Mouse (Mus musculus): ENCODE results near the gene Mad2l2.

The Mad2l2 gene

DNA sequence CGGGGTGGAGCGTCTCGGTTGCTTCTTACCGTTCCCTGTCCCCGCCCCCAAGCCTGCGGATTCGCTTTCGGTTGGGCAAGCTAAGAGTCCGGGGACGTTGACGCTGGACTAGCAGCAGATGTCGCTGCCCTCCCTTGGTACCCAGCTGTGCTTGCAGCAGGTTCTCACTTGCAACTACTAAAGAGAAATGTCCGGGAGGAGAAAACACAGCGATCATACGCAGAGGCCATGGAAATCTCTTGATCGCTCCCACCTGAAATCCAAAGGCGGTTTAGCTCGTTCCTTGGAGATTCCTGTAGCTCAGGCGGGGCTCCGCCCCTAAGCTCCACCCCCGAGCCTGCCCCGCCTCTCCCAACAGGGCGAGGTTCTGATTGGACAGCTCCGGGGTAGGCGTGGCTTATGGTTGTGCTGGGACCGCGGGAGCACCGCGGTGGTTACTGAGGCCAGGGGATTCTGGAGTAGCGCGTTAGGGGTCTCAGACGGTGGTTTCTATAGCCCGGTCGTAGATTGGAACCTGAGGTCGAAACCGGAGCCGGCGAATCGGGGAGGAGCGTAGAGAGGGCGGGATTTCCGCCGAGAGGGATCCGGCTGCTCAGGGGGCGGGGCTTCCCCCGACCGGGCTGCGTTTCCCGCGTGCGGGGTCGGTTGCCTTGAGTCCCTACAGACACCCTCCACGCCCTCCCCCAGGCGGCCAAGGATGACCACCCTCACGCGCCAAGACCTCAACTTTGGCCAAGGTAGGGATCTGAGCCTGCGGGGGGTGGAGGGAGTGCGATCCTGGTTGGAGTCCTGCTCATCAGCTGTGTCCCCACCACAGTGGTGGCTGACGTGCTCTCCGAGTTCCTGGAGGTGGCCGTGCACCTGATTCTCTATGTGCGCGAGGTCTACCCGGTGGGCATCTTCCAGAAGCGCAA, 10.2 kb downstream of the Mad2l2 start:
- peak; percentile 90 to 96 for DNase-seq (ENCODE audit: low spot score in 2 of 2)

DNA sequence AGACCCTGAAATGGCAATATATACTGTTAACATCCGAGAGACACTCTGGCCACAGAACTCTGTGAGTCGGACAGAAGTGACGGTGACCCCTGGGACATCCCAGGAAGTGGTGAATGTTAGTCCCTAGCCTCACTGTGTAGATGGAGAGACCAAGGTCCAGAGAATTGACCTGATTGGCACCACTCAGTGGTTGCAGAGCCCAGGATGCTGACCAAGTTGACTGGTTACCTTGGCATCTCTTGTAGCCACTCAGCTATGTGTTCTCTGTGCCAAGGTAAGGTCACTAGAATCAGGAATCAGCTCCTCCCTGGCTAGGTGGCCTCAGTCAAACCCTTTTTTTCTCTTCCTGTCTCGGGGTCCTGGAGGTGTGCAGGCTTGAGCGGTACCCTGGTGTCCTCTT, 13.5 kb downstream of the Mad2l2 start:
- no peak for DNase-seq (ENCODE audit: low spot score in 2 of 2)

DNA sequence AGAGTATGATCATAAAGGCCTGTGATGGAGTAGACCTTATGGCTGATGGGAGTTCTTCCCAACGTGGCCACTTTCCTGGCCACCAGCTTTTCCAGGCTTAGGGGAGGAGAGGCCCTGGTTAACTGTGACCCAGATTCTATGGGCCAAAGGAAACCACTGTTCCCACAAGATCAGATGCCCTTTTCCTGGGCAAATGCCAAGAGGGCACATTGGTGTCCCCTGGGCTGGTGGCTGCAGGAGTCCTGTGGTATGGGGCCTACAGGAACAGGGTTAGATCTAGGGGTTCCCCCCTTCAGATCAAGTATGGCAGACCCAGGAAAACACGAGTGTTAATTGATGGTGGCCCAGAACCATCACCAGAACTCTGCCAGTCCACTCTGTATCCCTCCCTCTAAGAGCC, 17.5 kb downstream of the Mad2l2 start:
- no peak for DNase-seq (ENCODE audit: low spot score in 2 of 2)

DNA sequence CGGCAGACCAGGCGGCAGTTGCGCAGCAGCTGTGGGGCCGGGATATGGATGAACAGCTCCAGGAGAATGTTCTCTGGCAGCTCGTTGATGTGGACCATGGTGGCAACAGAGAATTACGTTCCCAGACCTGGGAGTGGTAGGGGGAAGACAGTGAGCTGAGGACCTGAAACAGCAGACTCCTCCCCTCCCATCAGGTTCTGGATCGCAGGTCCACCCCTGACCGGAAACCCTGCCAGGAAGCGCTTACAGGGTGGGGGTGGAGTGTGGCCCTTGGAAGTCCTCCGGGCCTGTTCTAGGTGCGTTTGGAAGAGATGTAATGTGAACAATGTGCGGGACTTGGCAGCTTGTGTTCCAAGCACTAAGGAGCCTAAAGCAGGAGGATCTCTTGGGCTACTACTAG, 19.4 kb downstream of the Mad2l2 start:
- DNase-seq (ENCODE audit: low spot score in 2 of 2), result no peak

DNA sequence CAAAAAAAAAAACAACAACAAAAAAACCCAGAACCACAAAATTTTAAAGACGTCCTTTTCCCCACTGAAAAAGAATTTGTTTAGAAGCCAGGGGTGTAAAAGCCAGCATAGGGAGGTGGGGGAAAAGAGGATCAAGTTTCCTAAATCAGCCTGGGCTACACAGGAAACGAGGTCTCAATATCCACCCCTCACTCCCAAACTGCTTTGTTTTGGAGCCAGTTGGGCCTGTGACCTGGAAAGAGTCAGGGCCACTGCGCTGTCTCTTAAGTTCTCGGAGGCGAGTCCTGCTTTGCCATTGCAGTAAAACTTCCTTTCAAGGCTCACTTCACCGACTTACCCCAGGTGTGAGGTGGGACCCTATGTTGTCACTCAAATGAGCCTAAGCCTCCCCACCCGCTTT, 20.1 kb downstream of the Mad2l2 start:
- no peak for DNase-seq (ENCODE audit: low spot score in 2 of 2)

DNA sequence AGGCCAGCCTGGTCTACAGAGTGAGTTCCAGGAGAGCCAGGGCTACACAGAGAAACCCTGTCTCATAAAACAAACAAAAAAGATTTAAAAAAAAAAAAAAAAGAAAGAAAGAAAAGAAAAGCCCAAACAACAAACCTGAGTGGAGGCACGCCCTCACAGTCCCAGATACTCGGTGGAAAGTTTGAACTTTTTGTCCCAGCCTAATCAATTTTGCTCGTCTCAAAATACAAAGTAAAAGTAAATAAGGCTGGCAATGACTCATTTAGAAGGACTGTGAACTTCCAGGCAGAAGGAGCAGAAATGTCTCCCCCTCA, 20.7 kb downstream of the Mad2l2 start:
- no peak for DNase-seq (ENCODE audit: low spot score in 2 of 2)

DNA sequence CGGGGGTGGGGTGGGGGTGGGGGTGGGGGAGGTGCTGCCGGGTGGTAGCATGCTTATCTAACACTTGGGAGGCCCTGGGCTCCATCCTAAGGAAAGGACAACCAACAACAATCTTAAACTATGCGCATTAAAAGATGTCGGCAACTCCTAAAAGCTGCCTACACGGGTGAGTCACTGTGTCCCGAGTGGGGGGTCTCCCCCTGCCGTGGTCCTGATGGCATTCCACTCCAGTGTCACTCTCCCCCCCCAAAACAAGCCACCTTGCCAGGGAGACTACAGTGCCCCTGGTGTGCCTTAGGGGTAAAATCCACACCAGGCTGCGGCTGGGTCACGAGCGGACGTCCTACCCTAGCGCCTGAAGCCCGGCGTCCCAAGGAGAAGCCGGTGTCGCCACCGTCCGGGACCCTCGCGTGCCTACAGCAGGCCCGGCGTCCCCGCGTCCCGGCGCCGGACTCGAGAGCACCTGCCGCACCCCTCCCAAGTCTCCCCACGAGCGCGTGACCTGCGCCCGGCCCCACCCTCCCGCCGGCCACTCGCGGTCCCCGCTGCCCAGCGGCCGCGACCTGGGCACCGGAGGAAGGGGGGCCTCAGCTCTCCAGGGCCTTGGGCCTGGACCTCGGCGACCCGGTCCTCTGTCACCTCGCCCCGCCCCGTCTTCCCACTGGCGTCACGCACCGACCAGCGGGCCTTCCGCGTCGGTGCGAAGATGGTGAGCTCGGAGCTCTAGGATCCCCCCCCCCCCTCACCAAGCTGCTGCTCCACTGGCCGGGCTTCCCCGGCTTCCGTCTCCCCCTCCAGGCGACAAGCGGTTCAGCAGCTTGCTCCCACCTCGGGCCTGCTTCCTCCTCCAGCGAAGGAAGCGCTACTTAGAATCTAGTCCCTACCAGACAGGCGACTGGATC, 21.3 kb downstream of the Mad2l2 start, which contains the start of gene Fbxo6:
TSS of gene Fbxo6 (minus strand) at position 874 of the 902 bp plus-strand sequence.
- peak; percentile 82 to 85 for DNase-seq (ENCODE audit: low spot score in 2 of 2)

DNA sequence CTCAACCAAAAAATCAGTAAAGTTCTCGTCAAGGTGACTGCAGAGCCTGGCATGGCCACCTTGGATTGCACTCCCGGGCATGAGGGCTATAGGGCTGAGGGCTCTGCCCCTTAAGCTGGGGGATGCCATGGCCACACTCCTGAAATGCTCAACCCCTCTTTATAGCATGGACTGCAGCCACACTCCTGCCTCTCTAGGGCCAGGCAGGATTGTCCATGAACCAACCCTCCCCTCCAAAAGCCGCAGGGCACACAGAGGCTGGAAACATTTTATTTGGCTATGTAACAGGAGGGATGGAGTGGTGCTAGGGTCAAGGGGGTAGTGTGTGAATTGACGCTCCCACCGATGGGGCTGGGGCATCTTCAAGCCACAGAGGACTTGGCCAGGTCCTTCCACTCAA, 22.4 kb downstream of the Mad2l2 start:
- no peak for DNase-seq (ENCODE audit: low spot score in 2 of 2)

DNA sequence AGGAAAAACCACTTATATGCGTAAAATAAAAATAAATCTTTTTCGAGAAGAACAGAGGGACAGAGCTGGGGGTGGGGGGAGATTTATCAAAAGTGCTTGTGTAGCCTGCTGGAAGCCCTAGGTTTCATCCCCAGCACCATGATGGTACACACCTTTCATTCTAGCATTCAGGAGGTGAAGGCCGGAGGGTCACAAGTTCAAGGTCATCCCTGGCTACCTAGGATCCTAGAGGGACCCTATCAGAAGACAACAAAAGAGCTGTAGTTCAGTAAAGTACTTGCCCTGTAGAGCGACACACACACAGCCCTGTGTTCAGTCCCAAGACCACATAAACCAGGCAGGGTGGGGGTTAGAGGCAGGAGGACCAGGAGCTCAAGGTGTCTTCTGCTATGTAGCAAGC, 23.8 kb downstream of the Mad2l2 start:
- no peak for DNase-seq (ENCODE audit: low spot score in 2 of 2)

DNA sequence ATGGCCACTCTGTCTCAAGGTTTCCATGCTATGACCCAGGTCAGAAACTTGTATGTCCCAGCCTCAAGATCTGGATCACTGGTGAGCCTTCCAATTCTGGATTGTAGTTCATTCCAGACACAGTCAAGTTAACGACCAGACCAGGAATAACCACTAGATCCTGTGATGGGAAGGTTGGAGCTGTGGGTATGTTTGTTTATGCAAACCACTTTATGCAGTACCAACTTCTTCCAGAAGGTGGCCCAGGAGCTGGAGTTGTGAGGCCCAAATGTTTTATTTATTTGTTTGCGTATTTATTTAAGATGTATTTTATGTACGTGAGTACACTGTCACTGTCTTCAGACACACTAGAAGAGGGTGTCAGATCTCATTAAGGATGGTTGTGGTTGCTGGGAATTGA, 24.8 kb downstream of the Mad2l2 start:
- DNase-seq (ENCODE audit: low spot score in 2 of 2), result peak; percentile 73 to 76

DNA sequence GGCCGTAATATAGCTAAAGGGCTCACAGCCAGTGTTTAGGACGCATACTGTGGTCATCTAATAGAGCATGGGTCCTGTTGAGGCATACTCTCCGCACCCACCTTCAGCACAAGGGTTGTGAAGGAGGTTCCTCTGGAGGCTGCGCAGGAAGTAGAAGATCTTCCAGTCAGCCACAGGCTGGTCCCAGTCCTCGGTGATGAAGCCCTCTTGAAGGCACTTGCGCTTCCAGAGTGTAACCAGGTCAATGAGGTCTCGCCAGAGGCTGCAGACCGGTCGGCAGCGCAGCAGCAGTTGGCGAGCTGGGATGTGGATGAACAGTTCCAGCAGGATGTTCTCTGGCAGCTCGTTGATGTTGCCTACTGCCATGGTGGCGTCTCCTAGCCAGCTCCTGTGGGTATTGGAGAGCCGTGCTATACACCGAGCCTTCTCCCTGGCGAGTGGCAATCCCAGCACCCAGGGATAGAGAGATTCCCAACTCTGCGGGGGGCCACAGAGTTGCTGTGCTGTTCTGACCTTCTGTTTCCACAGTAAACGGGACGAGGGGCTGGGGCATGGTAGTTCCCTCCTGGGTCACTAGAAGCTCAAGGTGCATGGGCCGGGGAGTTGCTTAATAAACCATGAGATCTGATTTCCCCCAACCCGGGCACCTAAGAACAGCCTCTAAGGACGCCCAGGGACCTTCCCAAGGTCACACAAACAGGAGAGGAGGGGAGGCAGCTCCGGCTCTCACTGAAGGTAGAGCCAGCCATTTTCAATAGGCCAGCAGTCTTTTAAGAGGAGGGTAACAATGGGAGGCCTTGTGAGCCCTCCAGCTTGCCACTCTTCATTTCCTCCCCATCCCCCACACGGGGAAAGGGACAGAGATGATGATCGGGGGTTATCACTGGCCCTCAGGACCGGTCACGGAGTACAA, 28.5 kb downstream of the Mad2l2 start:
- peak in 1 of 2 experiments; percentile 61 for DNase-seq (ENCODE audit: low spot score in 2 of 2)

DNA sequence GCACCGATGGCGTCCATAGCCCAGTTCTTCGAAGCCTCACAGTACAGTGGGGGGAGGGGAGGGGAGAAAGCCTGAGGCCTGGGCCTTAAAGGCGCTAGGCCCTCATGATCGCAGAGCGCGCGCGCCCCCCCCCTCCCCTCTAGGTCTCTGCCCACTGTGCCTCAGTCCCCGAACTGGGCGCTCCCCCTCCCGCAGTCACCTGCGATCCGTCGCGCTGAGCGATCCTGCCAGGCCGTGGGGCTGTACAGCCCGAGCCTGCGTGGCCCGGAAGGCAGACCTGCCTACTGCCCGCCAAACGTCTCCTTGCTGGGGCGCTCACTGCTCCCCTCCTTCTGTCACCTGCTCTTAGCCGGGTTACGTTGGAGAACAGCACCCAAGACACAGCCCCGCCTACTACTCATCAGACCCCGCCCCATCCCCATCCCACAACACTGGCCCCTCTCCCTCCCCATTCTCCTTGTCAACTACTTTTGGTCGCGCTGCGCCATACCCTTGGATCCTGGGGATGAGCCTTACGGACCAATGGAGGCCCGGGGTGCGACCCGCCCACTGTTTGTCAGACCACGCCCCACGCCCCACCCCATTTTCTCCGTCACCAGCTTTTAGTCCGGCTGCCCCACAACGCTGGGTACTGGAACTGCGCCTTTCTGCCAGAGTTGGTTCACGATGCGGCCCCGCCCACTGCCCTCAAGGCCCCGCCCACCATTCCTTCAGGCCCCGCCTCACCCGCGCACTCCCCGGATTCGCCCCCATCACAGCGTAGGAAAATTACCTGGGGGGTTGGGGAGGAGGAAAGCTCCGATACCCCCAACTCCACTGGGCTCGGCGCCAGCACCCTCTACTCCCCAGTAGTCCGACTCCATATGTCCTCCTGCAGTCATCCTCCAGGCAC, 29.6 kb downstream of the Mad2l2 start:
- DNase-seq (ENCODE audit: low spot score in 2 of 2), result peak; percentile 98 to 99

DNA sequence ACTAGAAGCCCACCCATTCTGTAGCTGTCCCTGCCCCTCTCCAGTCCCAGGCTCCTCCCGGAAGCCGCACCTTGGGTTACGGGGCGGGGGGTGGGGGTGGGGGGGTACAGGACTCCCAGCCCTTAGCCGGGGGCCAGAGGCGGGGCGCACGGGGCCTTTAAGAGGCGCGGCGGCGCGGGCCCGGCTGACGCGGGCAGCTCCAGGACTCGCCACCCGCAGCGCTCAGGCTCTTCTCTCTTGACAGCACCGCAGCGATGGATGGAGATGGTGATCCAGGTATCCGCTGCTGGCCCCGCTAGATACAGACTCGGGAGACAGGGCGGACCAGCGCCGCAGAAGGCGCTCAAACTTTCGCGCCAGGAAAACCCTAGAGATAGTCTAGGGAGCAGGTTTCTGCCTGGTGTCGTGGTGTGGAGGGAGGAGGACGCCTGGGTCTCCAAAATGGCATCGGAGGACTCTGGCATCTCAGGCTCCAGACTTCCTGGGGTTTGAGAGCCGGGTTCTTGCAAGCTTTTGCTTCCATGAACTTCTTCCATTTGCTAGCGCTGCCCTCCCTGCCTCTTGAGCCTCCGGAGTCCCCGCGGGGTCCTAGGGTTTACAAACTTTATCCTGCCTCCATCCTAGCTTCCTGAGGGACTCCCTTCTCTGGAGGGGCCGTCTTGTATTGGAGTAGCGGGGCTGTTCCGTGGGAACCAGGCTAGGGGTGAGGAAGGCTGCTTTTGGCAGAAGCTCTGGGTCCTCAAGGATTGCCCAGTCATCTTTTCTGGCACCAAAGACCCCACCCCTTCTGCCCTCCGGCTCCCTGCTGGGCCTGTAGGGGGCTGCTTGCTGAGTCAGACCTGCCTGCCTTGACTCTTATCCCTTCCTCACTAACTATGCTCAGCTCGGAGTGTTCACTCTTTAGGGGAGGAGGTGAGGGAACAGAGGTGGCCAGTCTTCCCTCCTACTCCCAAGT, 30.5 kb downstream of the Mad2l2 start, which contains the start of the genes Fbxo44 and Fbxo2:
TSS of gene Fbxo44 (minus strand) at position 47 of the 955 bp plus-strand sequence.
TSS of gene Fbxo2 (plus strand) at position 186 of the 955 bp plus-strand sequence.
- DNase-seq (ENCODE audit: low spot score in 2 of 2), result peak; percentile 62 to 72

DNA sequence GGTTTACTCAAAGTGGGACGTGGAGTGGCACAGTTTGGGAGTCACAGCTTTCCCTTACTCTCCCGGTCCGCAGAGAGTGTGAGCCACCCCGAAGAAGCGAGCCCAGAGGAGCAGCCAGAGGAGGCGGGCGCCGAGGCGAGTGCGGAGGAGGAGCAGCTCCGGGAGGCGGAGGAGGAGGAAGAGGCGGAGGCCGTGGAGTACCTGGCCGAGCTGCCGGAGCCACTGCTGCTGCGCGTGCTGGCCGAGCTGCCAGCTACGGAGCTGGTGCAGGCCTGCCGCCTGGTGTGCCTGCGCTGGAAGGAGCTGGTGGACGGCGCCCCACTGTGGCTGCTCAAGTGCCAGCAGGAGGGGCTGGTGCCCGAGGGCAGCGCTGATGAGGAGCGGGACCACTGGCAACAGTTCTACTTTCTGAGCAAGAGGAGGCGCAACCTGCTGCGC, 33.8 kb downstream of the Mad2l2 start:
- DNase-seq (ENCODE audit: low spot score in 2 of 2), result peak; percentile 75 to 79

DNA sequence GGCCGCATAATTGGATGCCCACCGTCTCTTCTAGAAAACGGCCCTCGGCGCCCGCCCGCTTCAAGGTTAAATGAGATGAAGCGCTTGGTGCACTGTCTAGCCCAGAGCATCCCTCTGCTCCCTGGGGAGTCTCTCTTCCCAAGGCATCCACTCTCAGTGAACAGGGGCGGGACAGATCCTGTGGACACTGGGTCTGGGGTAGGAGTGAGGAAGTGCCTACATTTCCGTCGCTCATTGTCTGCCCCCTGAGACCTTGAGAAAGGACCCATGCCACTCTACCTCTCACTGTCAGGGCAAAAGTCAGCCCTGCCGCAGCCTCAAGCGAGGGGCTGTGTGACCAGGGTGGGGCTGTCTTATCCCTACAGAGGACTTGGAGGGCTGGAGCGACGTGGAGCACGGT, 34.3 kb downstream of the Mad2l2 start:
- DNase-seq (ENCODE audit: low spot score in 2 of 2), result no peak

DNA sequence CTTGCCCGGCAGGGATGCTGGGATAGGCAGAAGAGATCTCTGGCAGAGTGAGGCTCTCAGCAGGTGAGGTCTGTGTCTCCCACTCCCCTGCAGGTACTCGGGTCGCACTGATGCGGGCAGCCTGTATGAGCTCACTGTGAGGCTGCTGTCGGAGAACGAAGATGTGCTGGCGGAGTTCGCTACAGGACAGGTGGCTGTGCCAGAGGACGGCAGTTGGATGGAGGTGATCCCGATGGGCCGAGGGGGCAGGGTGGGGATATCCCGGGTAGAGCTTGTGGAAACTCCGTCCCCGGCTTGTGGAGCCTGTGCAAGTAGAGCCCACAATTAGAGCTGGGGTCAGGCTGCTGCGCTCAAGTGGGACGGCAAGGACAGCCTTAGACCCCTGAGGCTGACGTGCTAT, 35.4 kb downstream of the Mad2l2 start:
- no peak for DNase-seq (ENCODE audit: low spot score in 2 of 2)

DNA sequence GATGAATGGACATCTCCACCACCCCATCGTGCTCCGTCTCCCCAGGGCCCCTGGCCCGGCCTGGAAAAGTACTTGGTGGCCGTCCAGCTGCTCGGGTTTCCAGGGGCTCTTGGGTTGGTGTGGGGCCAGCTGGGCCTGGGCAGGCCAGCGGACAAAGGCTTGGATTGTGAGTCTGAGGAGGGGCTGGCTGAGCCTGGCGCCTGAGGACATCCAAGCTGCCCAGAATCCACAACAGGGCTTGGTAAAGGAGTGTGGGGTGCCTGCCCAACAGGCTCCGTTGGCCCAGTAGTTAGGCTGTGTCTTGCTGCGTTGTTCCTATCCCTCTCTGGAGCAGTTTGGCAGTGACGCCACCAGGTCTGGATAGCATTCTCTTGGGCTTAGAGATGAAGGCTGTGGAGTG, 36.2 kb downstream of the Mad2l2 start:
- peak; percentile 69 to 70 for DNase-seq (ENCODE audit: low spot score in 2 of 2)

DNA sequence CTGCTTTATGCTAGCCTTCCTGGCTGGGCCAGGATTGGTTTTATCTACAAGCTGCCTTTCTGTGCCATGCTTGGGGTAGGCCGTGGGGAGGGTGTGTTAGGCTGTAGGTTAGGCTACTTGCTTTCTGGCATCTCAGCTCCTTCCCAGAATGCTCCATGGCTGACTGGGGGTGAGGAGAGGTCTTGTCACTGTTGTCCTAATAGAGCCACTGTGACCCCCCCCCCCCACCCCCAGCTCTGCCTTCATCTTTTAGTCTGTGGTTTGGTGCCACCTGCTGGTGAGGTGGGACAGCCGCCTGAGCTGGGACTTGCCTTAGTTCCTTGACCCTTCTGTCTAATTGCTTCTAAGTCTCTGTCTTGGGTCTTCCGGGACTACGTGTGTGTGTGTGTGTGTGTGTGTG, 36.8 kb downstream of the Mad2l2 start:
- DNase-seq (ENCODE audit: low spot score in 2 of 2), result peak; percentile 73 to 78

DNA sequence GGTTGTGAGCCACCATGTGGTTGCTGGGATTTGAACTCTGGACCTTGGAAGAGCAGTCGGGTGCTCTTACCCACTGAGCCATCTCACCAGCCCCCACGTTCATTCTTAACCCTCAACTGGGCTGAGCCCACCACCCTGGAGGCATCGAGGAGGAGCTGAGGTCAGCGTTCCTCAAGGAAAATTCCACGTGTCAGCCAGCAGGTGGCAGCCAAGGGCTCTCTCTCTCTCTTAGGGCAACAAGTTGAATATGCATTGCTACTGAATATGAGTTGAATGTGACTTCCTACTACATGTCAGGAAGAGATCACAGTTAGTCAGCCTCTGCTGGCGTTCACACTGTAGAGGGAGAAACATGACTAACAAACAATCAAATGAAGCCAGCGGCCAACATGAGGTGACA, 38.1 kb downstream of the Mad2l2 start:
- DNase-seq (ENCODE audit: low spot score in 2 of 2), result peak in 1 of 2 experiments; percentile 65

All from right cerebral cortex, adult 2 months (tissue).